Mouse (Mus musculus) embryo, embryonic 10.5 days (tissue): ENCODE measurements around the gene Tex44.

ENCODE experiments used
- DNase-seq: peaks from one replicate; pipeline ENCODE4 v3.0.0-alpha.2; 2015; ENCODE audit warnings: low spot score

Tex44 gene

GRCm38 (mm10) chr1:86447596-86448171, 21.6 kb downstream of the Tex44 start:
- no peak for DNase-seq

- no peak for DNase-seq
Observed at GRCm38 (mm10) chr1:86448272-86448671, 22.1 kb downstream of the Tex44 start.

- DNase-seq = no peak
Observed at GRCm38 (mm10) chr1:86449966-86450365, 23.8 kb downstream of the Tex44 start.

- no peak for DNase-seq
Observed at GRCm38 (mm10) chr1:86452713-86453112, 26.6 kb downstream of the Tex44 start.

GRCm38 (mm10) chr1:86456892-86457581, 30.9 kb downstream of the Tex44 start:
- no peak for DNase-seq

GRCm38 (mm10) chr1:86459371-86459770, 33.2 kb downstream of the Tex44 start:
- no peak for DNase-seq

- no peak for DNase-seq
Observed at GRCm38 (mm10) chr1:86464223-86464874, 38.2 kb downstream of the Tex44 start.

- DNase-seq = peak; percentile 61
Observed at GRCm38 (mm10) chr1:86464875-86465224, 38.7 kb downstream of the Tex44 start.

GRCm38 (mm10) chr1:86467416-86467815, 41.3 kb downstream of the Tex44 start:
- no peak for DNase-seq

- DNase-seq = no peak
Observed at GRCm38 (mm10) chr1:86469876-86470275, 43.7 kb downstream of the Tex44 start.

GRCm38 (mm10) chr1:86470519-86471181, 44.5 kb downstream of the Tex44 start:
- DNase-seq = no peak

- peak; percentile 65 for DNase-seq
Observed at GRCm38 (mm10) chr1:86471504-86471961, 45.4 kb downstream of the Tex44 start.

- DNase-seq = peak; percentile 76
Observed at GRCm38 (mm10) chr1:86472197-86472952, 46.2 kb downstream of the Tex44 start.

GRCm38 (mm10) chr1:86473109-86473760, 47.1 kb downstream of the Tex44 start:
- no peak for DNase-seq
